Mouse (Mus musculus) liver, embryonic 14.5 days (tissue): ENCODE data around the gene Carm1.

Source experiments
- CTCF ChIP-seq: IDR thresholded peaks from 2 replicates; pipeline ENCODE4 v1.5.1; 2016; ENCODE audit warnings: antibody characterized with exemption, low read depth, control low read depth
- EP300 ChIP-seq: IDR thresholded peaks from 2 replicates; pipeline ENCODE4 v1.6.1; 2016; ENCODE audit warnings: antibody characterized with exemption, low read depth

- no peak for TF ChIP-seq CTCF
- no peak for TF ChIP-seq EP300
Measured at GRCm38 (mm10) chr9:21614864-21615616, 68.3 kb downstream of the Carm1 start.
